ENCODE assay signal across 31 mouse cellular contexts in the genomic region with DNA sequence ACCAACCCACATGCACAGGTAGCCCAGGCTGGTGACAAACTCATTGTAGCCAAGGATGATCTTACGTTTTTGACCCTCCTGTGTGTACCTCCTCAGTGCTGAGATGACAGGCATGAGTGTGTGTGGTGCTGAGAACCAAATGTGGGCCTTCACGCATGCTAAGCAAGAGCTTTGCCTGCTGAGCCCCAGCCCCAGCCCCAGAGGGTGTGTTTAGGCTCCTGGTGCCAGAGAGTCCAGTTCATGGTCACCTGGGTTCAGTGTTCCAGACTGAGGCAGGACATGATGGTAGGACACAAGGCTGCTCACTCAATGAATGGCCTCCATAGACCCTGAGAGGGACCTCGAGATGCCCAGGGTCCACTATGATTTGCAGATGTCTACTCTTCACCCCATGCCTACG. TPM values are rescaled to one million over a fixed set of nuclear protein-coding genes. Genes with fewer than 3 reads are reported as not detected.
"Had no signal": no experiment of that assay in that cellular context is flagged by ENCODE, and none has a peak within 500 bp of the region (broad histone marks: within the 10 kb centered on the region; RNA-seq: fewer than 3 reads in every experiment).

No protein-coding gene starts in this region.

- DNase-seq: heart, postnatal 10 days; heart, postnatal 14 days; heart, postnatal 36 days; kidney, adult 11 months; kidney, adult 18-20 months; kidney, adult 2 months; kidney, adult 8-10 months; kidney, adult 9 months; kidney, postnatal 10 days; kidney, postnatal 14 days; kidney, postnatal 25 days; kidney, postnatal 36 days; kidney, postnatal 4 days; layer of hippocampus, adult 9-11 months; layer of hippocampus, postnatal 36 days had no signal

- H3K9me3 ChIP-seq: heart, embryonic 10.5 days; heart, embryonic 12.5 days; heart, embryonic 13.5 days; heart, embryonic 15.5 days; hindbrain, embryonic 10.5 days; hindbrain, embryonic 12.5 days; hindbrain, embryonic 13.5 days; hindbrain, embryonic 15.5 days; intestine, embryonic 15.5 days; kidney, embryonic 15.5 days had no signal

- H3K4me3 ChIP-seq: heart, embryonic 10.5 days; heart, embryonic 12.5 days; heart, embryonic 13.5 days; heart, embryonic 15.5 days; hindbrain, embryonic 10.5 days; hindbrain, embryonic 12.5 days; hindbrain, embryonic 13.5 days; hindbrain, embryonic 15.5 days; intestine, embryonic 15.5 days; kidney, embryonic 15.5 days; layer of hippocampus, adult 2 months; left cerebral cortex, adult 2 months had no signal

- H3K36me3 ChIP-seq: heart, embryonic 10.5 days; heart, embryonic 12.5 days; heart, embryonic 13.5 days; heart, embryonic 15.5 days; hindbrain, embryonic 10.5 days; hindbrain, embryonic 12.5 days; hindbrain, embryonic 13.5 days; hindbrain, embryonic 15.5 days; intestine, embryonic 15.5 days; kidney, embryonic 15.5 days had no signal

- H3K27ac ChIP-seq: heart, embryonic 10.5 days; heart, embryonic 13.5 days; heart, embryonic 15.5 days; hindbrain, embryonic 10.5 days; hindbrain, embryonic 12.5 days; hindbrain, embryonic 13.5 days; hindbrain, embryonic 14.5 days; hindbrain, embryonic 15.5 days; hindbrain, postnatal 0 days; intestine, embryonic 15.5 days; kidney, embryonic 15.5 days; kidney, postnatal 0 days; layer of hippocampus, adult 2 months; left cerebral cortex, adult 2 months had no signal

- H3K9ac ChIP-seq: heart, embryonic 12.5 days; heart, embryonic 13.5 days; heart, embryonic 15.5 days; hindbrain, embryonic 12.5 days; hindbrain, embryonic 13.5 days; hindbrain, embryonic 14.5 days; hindbrain, embryonic 15.5 days; intestine, embryonic 15.5 days; kidney, embryonic 15.5 days had no signal

- H3K27me3 ChIP-seq: heart, embryonic 13.5 days; heart, embryonic 15.5 days; hindbrain, embryonic 12.5 days; hindbrain, embryonic 15.5 days had no signal

- H3K4me1 ChIP-seq: hindbrain, embryonic 15.5 days had no signal

RNA-seq across cellular contexts. Expression of a gene that starts 11.7 kb away (rescaled TPM):
- total RNA-seq: hematopoietic stem cell, adult 5-6 weeks had no signal
